ENCODE assay signal across 7 mouse cellular contexts in genomic region chr16:57166086-57166485, GRCm38 (mm10). TPM values are rescaled to one million over a fixed set of nuclear protein-coding genes. Genes with fewer than 3 reads are reported as not detected.
A peak's percentile ranks its signal among the peaks of the same experiment; 100 is the strongest.
DNase-seq lines count a peak whose midpoint lies in the region; ATAC-seq and TF ChIP-seq lines count a peak whose summit lies in the region.

No protein-coding gene starts in this region.

- peak overlapping the region; percentile 76 for H3K4me3 ChIP-seq in lung, embryonic 15.5 days
- H3K4me3 ChIP-seq in lung, adult 2 months (replicated peaks; ENCODE audit: extremely low read depth, low read depth, low read length): no peak overlapping the region
- peak overlapping the region; percentile 68 for H3K4me3 ChIP-seq in hindbrain, embryonic 10.5 days
- H3K4me3 ChIP-seq in liver, embryonic 11.5 days (ENCODE audit: low read depth, low read length): peak overlapping the region; percentile 92
- peak overlapping the region; percentile 80 for H3K4me3 ChIP-seq in stomach, embryonic 14.5 days (ENCODE audit: low read depth, low read length)

- WGBS in lung, embryonic 15.5 days: 73% methylated on average over 6 of the region's 6 CpGs
- WGBS in lung, adult 2 months: 77% methylated on average over 6 of the region's 6 CpGs
- WGBS in hindbrain, embryonic 10.5 days: 89% methylated on average over 6 of the region's 6 CpGs
- WGBS in liver, embryonic 11.5 days: 79% methylated on average over 6 of the region's 6 CpGs
- WGBS in stomach, embryonic 14.5 days: 84% methylated on average over 6 of the region's 6 CpGs

- H3K4me2 ChIP-seq in lung, embryonic 15.5 days: peak overlapping the region; percentile 75
- peak overlapping the region; percentile 84 for H3K4me2 ChIP-seq in liver, embryonic 11.5 days
- peak overlapping the region; percentile 62 for H3K4me2 ChIP-seq in stomach, embryonic 14.5 days (replicated peaks; ENCODE audit: low read depth, low read length)

- peaks cover 12% of the 10 kb centered on the region; the same call in 1 of the 2 replicates for H3K4me1 ChIP-seq in lung, embryonic 15.5 days
- H3K4me1 ChIP-seq in lung, adult 2 months (ENCODE audit: control insufficient read depth, insufficient read depth, low read length): peaks cover 5% of the 10 kb centered on the region; the same call in 1 of the 2 replicates
- H3K4me1 ChIP-seq in hindbrain, embryonic 10.5 days (replicated peaks): peaks cover 18% of the 10 kb centered on the region
- 0 out of 2 replicates have a peak, but pooled peaks cover 3% of the 10 kb centered on the region for H3K4me1 ChIP-seq in liver, embryonic 11.5 days (replicated peaks; ENCODE audit: control insufficient read depth, insufficient read depth, low read length)
- no peaks in the 10 kb centered on the region for H3K4me1 ChIP-seq in stomach, embryonic 14.5 days (ENCODE audit: control insufficient read depth, insufficient read depth, low read length)

- ATAC-seq in lung, embryonic 15.5 days (ENCODE audit: borderline replicate concordance, extremely low read depth, low FRiP score, low TSS enrichment): no peak
- no peak for ATAC-seq in liver, embryonic 11.5 days (replicated peaks; ENCODE audit: low FRiP score)
- no peak for ATAC-seq in stomach, embryonic 14.5 days (ENCODE audit: insufficient number of reproducible peaks, insufficient read depth, low FRiP score, low read depth)

- peak overlapping the region; percentile 91; the same call in 1 of the 2 replicates for H3K27ac ChIP-seq in lung, embryonic 15.5 days
- H3K27ac ChIP-seq in hindbrain, embryonic 10.5 days: no peak overlapping the region
- peak overlapping the region; percentile 91 for H3K27ac ChIP-seq in liver, embryonic 11.5 days (ENCODE audit: low read depth, low read length)
- no peak overlapping the region; the same call in 1 of the 2 replicates for H3K27ac ChIP-seq in stomach, embryonic 14.5 days (ENCODE audit: low read length)

- no peaks in the 10 kb centered on the region for H3K27me3 ChIP-seq in lung, embryonic 15.5 days
- no peaks in the 10 kb centered on the region for H3K27me3 ChIP-seq in hindbrain, embryonic 10.5 days (ENCODE audit: insufficient read depth, poor library complexity, severe bottlenecking)
- no peaks in the 10 kb centered on the region for H3K27me3 ChIP-seq in liver, embryonic 11.5 days (replicated peaks; ENCODE audit: control insufficient read depth, insufficient read depth, low read length)
- no peaks in the 10 kb centered on the region for H3K27me3 ChIP-seq in stomach, embryonic 14.5 days (ENCODE audit: control insufficient read depth, insufficient read depth, low read length)

- TF ChIP-seq POLR2A in lung, adult 2 months (IDR thresholded peaks at IDR 0.05; ENCODE audit: borderline replicate concordance, extremely low read depth, low read depth, low read length): no peak

- no peak for TF ChIP-seq CTCF in lung, adult 2 months (IDR thresholded peaks at IDR 0.05; ENCODE audit: insufficient read depth, low read length)

- H3K9ac ChIP-seq in lung, embryonic 15.5 days: peak overlapping the region; percentile 82; the same call in 1 of the 2 replicates
- H3K9ac ChIP-seq in liver, embryonic 11.5 days (ENCODE audit: low read depth, low read length): peak overlapping the region; percentile 88; the same call in 1 of the 2 replicates
- no peak overlapping the region for H3K9ac ChIP-seq in stomach, embryonic 14.5 days (replicated peaks; ENCODE audit: low read depth, low read length)

- no peak for DNase-seq in lung, adult 2 months
- DNase-seq in hindbrain, embryonic 10.5 days (ENCODE audit: low spot score): no peak
- no peak for DNase-seq in liver, embryonic 11.5 days (ENCODE audit: low spot score)
- DNase-seq in frontal cortex, adult 2 months (ENCODE audit: extremely low spot score in 1 of 2, low spot score in 1 of 2): no peak
- DNase-seq in retina, postnatal 1 day: no peak

- H3K9me3 ChIP-seq in lung, embryonic 15.5 days: no peaks in the 10 kb centered on the region
- H3K9me3 ChIP-seq in hindbrain, embryonic 10.5 days: no peaks in the 10 kb centered on the region
- no peaks in the 10 kb centered on the region for H3K9me3 ChIP-seq in liver, embryonic 11.5 days (ENCODE audit: control insufficient read depth, low read length)
- H3K9me3 ChIP-seq in stomach, embryonic 14.5 days (ENCODE audit: control insufficient read depth, low read depth, low read length): no peaks in the 10 kb centered on the region

- peaks cover 9% of the 10 kb centered on the region for H3K36me3 ChIP-seq in lung, embryonic 15.5 days
- H3K36me3 ChIP-seq in hindbrain, embryonic 10.5 days: peaks cover 27% of the 10 kb centered on the region
- peaks cover 7% of the 10 kb centered on the region; the same call in 1 of the 2 replicates for H3K36me3 ChIP-seq in liver, embryonic 11.5 days (ENCODE audit: control insufficient read depth, insufficient read depth, low read length)
- H3K36me3 ChIP-seq in stomach, embryonic 14.5 days (ENCODE audit: control insufficient read depth, insufficient read depth, low read length): peaks cover 10% of the 10 kb centered on the region

RNA-seq across cellular contexts. Expression of gene Nit2, which starts 1.1 kb away (rescaled TPM):
- 69.9 and 72.4 TPM in 2 replicates for polyA plus RNA-seq in lung, embryonic 15.5 days (2015; fragmentation: Nextera tagmentation; extraction: Ambion mirVana)
- 7.9 and 13.1 TPM in 2 replicates for polyA plus RNA-seq in lung, adult 2 months (2012; rRNA removed)
- polyA plus RNA-seq in hindbrain, embryonic 10.5 days (2016; fragmentation: Nextera tagmentation; extraction: Ambion mirVana): 45.6 and 47.9 TPM in 2 replicates
- 65.9 and 72.1 TPM in 2 replicates for polyA plus RNA-seq in liver, embryonic 11.5 days (2014; fragmentation: Nextera tagmentation; extraction: Ambion mirVana)
- polyA plus RNA-seq in stomach, embryonic 14.5 days (2014; fragmentation: Nextera tagmentation; extraction: Ambion mirVana): 84.7 and 88.0 TPM in 2 replicates
- 14.1 and 15.3 TPM in 2 replicates for polyA plus RNA-seq in frontal cortex, adult 2 months (2012; rRNA removed)

RNA-seq across cellular contexts. Expression of gene Tomm70a, which starts 44.6 kb away (rescaled TPM):
- 38.9 and 39.2 TPM in 2 replicates for polyA plus RNA-seq in lung, embryonic 15.5 days (2015; fragmentation: Nextera tagmentation; extraction: Ambion mirVana)
- 7.6 and 8.3 TPM in 2 replicates for polyA plus RNA-seq in lung, adult 2 months (2012; rRNA removed)
- 48.3 and 48.9 TPM in 2 replicates for polyA plus RNA-seq in hindbrain, embryonic 10.5 days (2016; fragmentation: Nextera tagmentation; extraction: Ambion mirVana)
- polyA plus RNA-seq in liver, embryonic 11.5 days (2014; fragmentation: Nextera tagmentation; extraction: Ambion mirVana): 66.9 and 76.4 TPM in 2 replicates
- 50.1 and 53.0 TPM in 2 replicates for polyA plus RNA-seq in stomach, embryonic 14.5 days (2014; fragmentation: Nextera tagmentation; extraction: Ambion mirVana)
- polyA plus RNA-seq in frontal cortex, adult 2 months (2012; rRNA removed): 53.1 and 59.1 TPM in 2 replicates

Comparison
In these comparisons a context has a peak if more than half of its experiments do, and no peak if none do; other contexts are left out.
1. H3K27ac ChIP-seq: peak in lung, embryonic 15.5 days (single experiment) and liver, embryonic 11.5 days (single experiment); none in hindbrain, embryonic 10.5 days (single experiment) and stomach, embryonic 14.5 days (single experiment).
2. Peak in every context shown above with its lines, with median percentiles within 50 percentile points of each other: H3K4me2 ChIP-seq.